Mouse (Mus musculus): ENCODE measurements around the gene Trap1.

DNA sequence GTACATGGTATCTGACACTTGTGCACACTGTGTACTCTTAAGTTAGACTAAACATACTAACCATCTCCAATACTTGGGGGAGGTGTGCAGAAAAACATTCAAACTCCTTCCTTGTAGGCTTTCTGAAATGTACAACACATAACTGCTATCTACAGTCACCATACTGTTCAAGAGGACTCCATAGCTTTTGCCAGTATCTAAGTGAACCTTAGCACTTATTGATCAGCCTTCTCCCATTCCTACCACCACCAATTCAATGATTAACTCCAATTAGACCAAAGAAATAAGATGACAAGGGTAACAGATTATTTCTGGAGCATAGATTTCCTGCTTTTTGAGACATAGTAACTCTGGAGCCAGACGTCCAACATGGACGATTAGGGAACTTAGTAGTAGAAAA is 22.7 kb upstream of the Trap1 start:
- TF ChIP-seq POLR2A (IDR thresholded peaks at IDR 0.05; ENCODE audit: control insufficient read depth, low read depth, low read length): no peak
- no peak for TF ChIP-seq CTCF (IDR thresholded peaks at IDR 0.05; ENCODE audit: control insufficient read depth, insufficient read depth, insufficient replicate concordance, low read depth, low read length)

Data from testis, adult 2 months (tissue).